Comparison of ENCODE assay signal across 8 mouse cellular contexts in the genomic region with DNA sequence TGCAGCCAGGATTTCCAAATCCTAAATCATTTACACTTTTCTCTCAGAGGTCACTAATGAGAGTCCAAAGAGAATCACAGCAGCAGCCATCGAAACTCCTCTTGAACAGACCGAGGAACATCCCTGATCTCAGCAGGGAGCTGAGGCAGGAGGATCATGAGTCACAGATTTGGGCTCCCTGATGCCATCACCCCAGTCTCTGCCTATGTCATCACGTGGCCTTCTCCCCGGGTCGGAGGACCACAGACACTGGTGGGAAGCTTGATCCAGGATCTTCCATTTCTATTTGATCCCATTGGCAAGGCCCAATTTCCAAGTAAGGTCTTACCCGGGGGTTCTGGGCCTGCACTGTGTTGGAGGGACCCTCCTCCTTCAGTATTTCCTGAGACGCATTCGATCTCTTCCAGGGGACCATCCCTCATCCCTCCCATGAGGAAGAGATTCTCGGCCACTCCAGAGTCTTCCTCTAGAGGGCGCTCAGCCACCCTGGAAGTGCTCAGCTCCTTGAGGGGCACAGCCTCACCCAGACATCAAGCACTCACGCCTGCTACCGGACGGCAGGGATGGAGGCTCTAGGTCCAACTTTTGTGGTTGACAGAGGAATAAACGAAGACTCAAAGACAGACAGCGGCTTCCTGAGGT. TPM values are rescaled to one million over a fixed set of nuclear protein-coding genes. Genes with fewer than 3 reads are reported as not detected.
DNase-seq lines count a peak whose midpoint lies in the region; ATAC-seq lines count a peak whose summit lies in the region.

No protein-coding gene starts in this region.

- H3K9ac ChIP-seq in hindbrain, embryonic 14.5 days, result no peak overlapping the region

- H3K4me3 ChIP-seq in hindbrain, embryonic 14.5 days (replicated peaks; ENCODE audit: low read length), result no peak overlapping the region
- peak overlapping the region; percentile 82 for H3K4me3 ChIP-seq in megakaryocyte, embryonic 14.5 days (replicated peaks)

- H3K36me3 ChIP-seq in hindbrain, embryonic 14.5 days (replicated peaks; ENCODE audit: control insufficient read depth, insufficient read depth), result no peaks in the 10 kb centered on the region
- no peaks in the 10 kb centered on the region for H3K36me3 ChIP-seq in megakaryocyte, embryonic 14.5 days (replicated peaks; ENCODE audit: low read length)

- 31% methylated on average over 15 of the region's 15 CpGs for WGBS in hindbrain, embryonic 14.5 days

- no peak overlapping the region for H3K4me2 ChIP-seq in hindbrain, embryonic 14.5 days (replicated peaks)

- peak; percentile 70 for ATAC-seq in hindbrain, embryonic 14.5 days (ENCODE audit: low FRiP score)

- H3K27me3 ChIP-seq in hindbrain, embryonic 14.5 days (ENCODE audit: control insufficient read depth, insufficient read depth, low read length), result no peaks in the 10 kb centered on the region
- H3K27me3 ChIP-seq in megakaryocyte, embryonic 14.5 days (replicated peaks), result peaks cover 33% of the 10 kb centered on the region

- H3K4me1 ChIP-seq in hindbrain, embryonic 14.5 days (replicated peaks; ENCODE audit: control insufficient read depth, insufficient read depth, low read length), result no peaks in the 10 kb centered on the region
- peaks cover 52% of the 10 kb centered on the region for H3K4me1 ChIP-seq in megakaryocyte, embryonic 14.5 days

- no peak overlapping the region for H3K27ac ChIP-seq in hindbrain, embryonic 14.5 days

- no peaks in the 10 kb centered on the region for H3K9me3 ChIP-seq in hindbrain, embryonic 14.5 days (ENCODE audit: control insufficient read depth, low read length)
- no peaks in the 10 kb centered on the region for H3K9me3 ChIP-seq in megakaryocyte, embryonic 14.5 days

- DNase-seq in T-cell, adult 2 months (ENCODE audit: low spot score), result peak; percentile 47
- DNase-seq in cerebellum, adult 9-11 months, result peak; percentile 74
- DNase-seq in frontal cortex, postnatal 25 days (ENCODE audit: low spot score in 2 of 2), result peak; percentile 58 to 66
- peak; percentile 77 for DNase-seq in hindbrain, embryonic 14.5 days (ENCODE audit: low spot score)
- peak; percentile 58 to 63 for DNase-seq in layer of hippocampus, postnatal 14 days (ENCODE audit: low spot score in 2 of 2)
- DNase-seq in right cerebral cortex, postnatal 10 days (ENCODE audit: low spot score in 2 of 2), result peak; percentile 56 to 79
- peak; percentile 64 for DNase-seq in urinary bladder, postnatal 25 days (ENCODE audit: low spot score)

RNA-seq across cellular contexts. Expression of gene Snn, which starts 24.8 kb away (rescaled TPM):
- 147 and 158 TPM in 2 replicates for polyA plus RNA-seq in hindbrain, embryonic 14.5 days (2014; fragmentation: Nextera tagmentation; extraction: Ambion mirVana)
- total RNA-seq in layer of hippocampus, postnatal 14 days (2021), result 100 to 1,000 TPM; 219 to 230 TPM
- 6.6 and 12.1 TPM in 2 replicates for polyA plus RNA-seq in megakaryocyte, embryonic 14.5 days (2012; ENCODE audit: insufficient read depth, low replicate concordance)

RNA-seq across cellular contexts. Expression of gene Litaf, which starts 30.0 kb away (rescaled TPM):
- polyA plus RNA-seq in hindbrain, embryonic 14.5 days (2014; fragmentation: Nextera tagmentation; extraction: Ambion mirVana), result 23.9 and 27.2 TPM in 2 replicates
- 10 to 100 TPM; 12.2 to 15.0 TPM for total RNA-seq in layer of hippocampus, postnatal 14 days (2021)
- polyA plus RNA-seq in megakaryocyte, embryonic 14.5 days (2012; ENCODE audit: insufficient read depth, low replicate concordance), result 395 and 472 TPM in 2 replicates

Comparison
In these comparisons a context has a peak if more than half of its experiments do, and no peak if none do; other contexts are left out.
1. RNA of gene Snn, which starts 24.8 kb away (polyA plus RNA-seq): 147 to 158 TPM in hindbrain, embryonic 14.5 days; 6.6 to 12.1 TPM in megakaryocyte, embryonic 14.5 days; every median in the first group is over 10 times any median in the second.
2. RNA of gene Litaf, which starts 30.0 kb away (polyA plus RNA-seq): 395 to 472 TPM in megakaryocyte, embryonic 14.5 days; 23.9 to 27.2 TPM in hindbrain, embryonic 14.5 days; every median in the first group is over 10 times any median in the second.
3. Peak in every context shown above with its lines, with median percentiles within 50 percentile points of each other: DNase-seq.